Mouse (Mus musculus) frontal cortex, postnatal 25 days (tissue): ENCODE data around the gene Lalba.
"Not testable (repeated sequence)": the region's sequence is repeated elsewhere in the genome, so short reads cannot be mapped to it uniquely, and the experiment has no call there.

Source experiments
- DNase-seq, 2 experiments: peaks; one replicate each; pipeline ENCODE4 v3.0.0; 2022; ENCODE audit warnings: low spot score in 2 of 2

The Lalba gene

GRCm38 (mm10) chr15:98482701-98483100, at the start of gene Lalba:
Lalba (minus strand) TSS chr15:98482721.
- DNase-seq: no peak

DNA sequence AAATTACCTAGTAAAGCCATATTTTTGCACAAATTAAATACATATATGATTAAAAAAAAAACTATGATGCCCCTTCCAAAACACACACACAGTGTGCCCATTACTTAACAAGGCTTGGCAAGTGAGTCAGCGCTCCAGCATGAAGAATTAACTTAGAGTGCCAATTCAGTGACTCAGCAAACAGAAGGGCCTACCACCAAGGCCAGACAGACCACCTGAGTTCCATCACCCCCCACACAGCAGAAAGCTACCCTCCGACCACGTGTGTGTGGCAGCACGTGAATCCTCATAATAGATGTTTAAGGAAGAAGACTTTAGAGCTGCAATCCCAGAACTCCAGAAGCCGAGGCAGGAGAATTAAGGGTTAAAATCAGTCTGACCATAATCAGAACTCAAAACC, 49.8 kb upstream of the Lalba start:
- DNase-seq: no peak

GRCm38 (mm10) chr15:98528066-98528563, 45.6 kb upstream of the Lalba start:
- DNase-seq: no peak

GRCm38 (mm10) chr15:98527056-98527771, 44.7 kb upstream of the Lalba start:
- DNase-seq: no peak

- DNase-seq: no peak
These were observed 43.5 kb upstream of the Lalba start for GRCm38 (mm10) chr15:98526057-98526456.

GRCm38 (mm10) chr15:98521245-98521644, 38.7 kb upstream of the Lalba start:
- DNase-seq: no peak

- DNase-seq: peak; percentile 28 to 33
These were observed 35.1 kb upstream of the Lalba start for GRCm38 (mm10) chr15:98517380-98518355.

DNA sequence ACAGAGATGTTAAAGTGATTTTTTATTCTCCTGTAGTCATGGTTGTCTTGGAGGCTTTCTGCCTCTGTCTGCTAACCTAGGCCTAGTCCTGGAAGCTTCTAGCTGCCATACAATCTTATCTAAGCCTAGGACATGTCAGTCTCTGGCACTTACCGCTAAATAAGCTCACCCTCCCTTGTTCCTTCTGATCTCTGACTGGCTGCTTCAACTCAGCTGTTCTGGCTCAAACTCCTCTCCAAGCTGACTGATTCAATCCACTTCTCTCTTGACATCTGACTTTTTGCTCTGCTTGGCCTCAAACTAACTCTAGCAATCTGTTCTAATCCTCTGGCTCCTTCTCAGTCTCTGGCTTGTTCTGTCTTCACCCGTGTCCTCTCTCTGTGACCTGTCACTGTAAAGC, 32.3 kb upstream of the Lalba start:
- not testable (repeated sequence) for DNase-seq

DNA sequence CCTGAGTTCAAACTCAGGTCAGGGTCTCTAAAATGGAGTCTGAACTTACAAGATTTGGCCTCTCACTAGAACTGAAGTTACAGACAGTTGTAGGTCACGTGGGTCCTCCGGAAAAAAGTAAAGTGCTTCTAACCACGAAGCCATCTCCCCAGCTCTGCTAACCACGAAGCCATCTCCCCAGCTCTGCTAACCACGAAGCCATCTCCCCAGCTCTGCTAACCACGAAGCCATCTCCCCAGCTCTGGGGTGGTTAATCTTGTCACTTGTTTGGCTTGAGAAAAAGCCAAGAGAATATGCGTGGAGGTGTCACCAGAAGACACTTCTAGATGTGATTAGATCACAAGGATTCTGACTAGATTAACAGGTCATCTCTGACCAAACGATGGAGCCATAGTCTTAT, 31.6 kb upstream of the Lalba start:
- DNase-seq: no peak

GRCm38 (mm10) chr15:98513676-98514075, 31.2 kb upstream of the Lalba start:
- not testable (repeated sequence) for DNase-seq

DNA sequence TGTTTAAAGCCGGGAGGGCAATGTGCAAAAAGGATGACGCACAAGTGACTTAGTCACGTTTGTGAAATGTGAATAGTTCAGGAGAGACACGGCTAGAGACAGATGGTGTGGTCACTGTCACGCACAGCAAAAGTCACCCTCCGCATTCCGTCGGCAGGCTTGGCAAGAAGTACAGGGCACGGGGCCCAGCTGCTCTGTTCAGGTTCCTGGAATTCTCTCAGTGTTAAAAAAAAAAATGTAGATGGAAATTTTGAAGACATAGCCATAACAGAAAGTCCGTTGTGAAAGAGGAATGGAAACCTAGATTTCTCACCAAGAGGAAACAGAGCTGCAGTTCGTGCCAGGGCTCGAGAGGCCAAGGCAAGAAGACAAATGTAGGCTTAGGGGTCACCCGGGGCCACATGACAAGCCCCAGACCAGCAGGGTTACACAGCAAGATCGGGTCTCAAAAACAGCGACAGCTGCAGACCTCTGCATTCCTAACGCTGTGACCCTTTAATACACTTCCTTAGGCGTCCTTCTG, 30.3 kb upstream of the Lalba start:
- DNase-seq: no peak

GRCm38 (mm10) chr15:98512232-98512631, 29.7 kb upstream of the Lalba start:
- no peak for DNase-seq

- no peak for DNase-seq
These were observed 28.9 kb upstream of the Lalba start for GRCm38 (mm10) chr15:98511386-98511928.

GRCm38 (mm10) chr15:98510438-98511385, 28.2 kb upstream of the Lalba start:
- DNase-seq: peak; percentile 59 to 64

GRCm38 (mm10) chr15:98509387-98509786, 26.9 kb upstream of the Lalba start:
- DNase-seq: no peak

DNA sequence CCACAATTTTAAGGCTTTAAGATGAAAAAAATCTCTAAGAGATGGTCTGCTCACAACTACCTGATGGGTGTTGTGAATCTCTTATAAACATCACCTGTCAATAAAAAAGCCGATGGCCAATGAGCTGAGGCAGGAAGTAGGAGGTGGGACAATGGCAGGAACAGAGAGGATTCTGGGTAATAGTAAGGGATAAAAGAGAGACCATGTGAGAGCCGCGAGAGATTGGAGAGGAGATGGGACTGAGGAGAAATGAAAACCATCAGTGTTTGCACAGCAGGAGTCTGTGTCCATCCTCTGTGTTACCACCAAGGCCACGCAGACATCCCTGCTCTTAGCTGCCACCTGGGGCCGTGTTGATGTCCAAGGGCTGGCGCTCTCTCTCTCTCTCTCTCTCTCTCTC, 24.8 kb upstream of the Lalba start:
- no peak for DNase-seq

- DNase-seq: no peak
These were observed 23.9 kb upstream of the Lalba start for GRCm38 (mm10) chr15:98506253-98506957.

- DNase-seq: peak; percentile 52 to 70
These were observed 22.0 kb upstream of the Lalba start for GRCm38 (mm10) chr15:98504514-98504913.

- DNase-seq: no peak
These were observed 20.8 kb upstream of the Lalba start for GRCm38 (mm10) chr15:98503317-98503716.

DNA sequence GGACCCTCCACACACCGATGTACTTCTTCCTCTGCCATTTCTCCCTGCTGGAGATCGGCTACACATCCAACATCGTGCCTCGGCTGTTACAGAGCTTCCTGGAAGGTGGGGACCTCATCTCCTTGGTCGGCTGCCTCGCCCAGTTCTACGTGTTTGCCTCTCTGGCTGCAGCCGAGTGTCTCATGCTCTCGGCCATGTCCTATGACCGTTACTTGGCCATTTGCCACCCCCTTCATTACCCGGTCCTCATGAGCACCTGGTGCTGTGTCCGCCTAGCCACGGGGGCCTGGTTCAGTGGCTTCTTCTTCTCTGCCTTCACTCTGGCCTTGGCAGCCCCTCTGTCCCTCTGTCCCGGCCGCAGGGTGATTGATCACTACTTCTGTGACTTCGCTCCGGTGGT, 15.1 kb upstream of the Lalba start:
- DNase-seq: no peak
